Mouse (Mus musculus) E14TG2a.4 (cell line): Measurements from ENCODE around the gene Olfr727.

Source experiments
- H3K27me3 ChIP-seq: 2 replicates; pipeline ENCODE4 v1.6.1; 2014; ENCODE audit warnings: low read length, control low read depth; ENCODE audit not compliant: insufficient read depth
- H3K36me3 ChIP-seq: 2 replicates; pipeline ENCODE4 v1.6.1; 2014; ENCODE audit warnings: low read length, control low read depth; ENCODE audit not compliant: insufficient read depth
- H3K4me1 ChIP-seq: replicated peaks from 2 replicates; pipeline ENCODE4 v1.6.1; 2014; ENCODE audit warnings: low read depth, low read length, control low read depth
- H3K4me3 ChIP-seq: replicated peaks from 2 replicates; pipeline ENCODE4 v1.5.1; 2014; ENCODE audit warnings: mild to moderate bottlenecking, low read length
- H3K9me3 ChIP-seq: 2 replicates; pipeline ENCODE4 v1.6.1; 2014; ENCODE audit warnings: low read length, control low read depth
- CTCF ChIP-seq: conservative IDR thresholded peaks from 2 replicates; pipeline ENCODE4 v1.5.1; 2014; ENCODE audit warnings: low read length
- NANOG ChIP-seq: IDR thresholded peaks from 2 replicates; pipeline ENCODE4 v1.6.1; 2014; ENCODE audit warnings: borderline replicate concordance, low read length, mixed read lengths
- POU5F1 ChIP-seq: IDR thresholded peaks from 2 replicates; pipeline ENCODE4 v1.6.1; 2014; ENCODE audit warnings: low read length, borderline replicate concordance

Olfr727 gene

DNA sequence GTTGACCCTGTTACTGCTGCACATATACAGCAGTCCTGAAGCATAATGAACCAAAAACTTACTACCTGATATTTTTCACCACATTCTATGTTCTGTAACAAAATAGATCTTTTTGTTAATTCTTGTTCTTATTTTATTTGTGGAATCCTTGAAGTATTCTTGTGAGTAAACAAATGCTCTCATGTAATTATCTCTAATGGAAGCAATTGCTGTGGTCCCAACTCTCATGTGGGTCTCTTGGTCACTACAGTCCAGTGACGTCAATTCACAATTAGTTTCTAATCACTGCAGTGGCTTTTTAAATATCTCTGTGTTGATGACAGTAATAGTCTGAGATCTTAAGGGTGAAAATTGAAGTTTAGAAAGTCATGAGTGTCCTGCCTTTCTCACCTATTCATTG lies at the start of gene Olfr727:
Olfr727 (plus strand) TSS at position 301 of the 400 bp plus-strand sequence.
- Histone ChIP-seq H3K27me3 (no peaks in the 10 kb centered on the region), H3K4me3 (no peak within 1 kb of the TSS), H3K36me3 (no peaks in the 10 kb centered on the region), H3K9me3 (no peaks in the 10 kb centered on the region), H3K4me1 (no peaks in the 10 kb centered on the region)
- TF ChIP-seq CTCF, result no peak
- no peak for TF ChIP-seq NANOG
- TF ChIP-seq POU5F1, result no peak

GRCm38 (mm10) chr14:50090853-50091252 lies 32.1 kb upstream of the Olfr727 start, which contains the start of gene Olfr726:
Olfr726 (minus strand) TSS chr14:50090953.
- no peak within 1 kb of the TSS for H3K4me3 ChIP-seq
- TF ChIP-seq CTCF (no peak), POU5F1 (no peak)
- H3K4me1 ChIP-seq, result no peaks in the 10 kb centered on the region
- H3K9me3 ChIP-seq, result 0 out of 2 replicates have a peak, but pooled peaks cover 3% of the 10 kb centered on the region
- H3K27me3 ChIP-seq, result no peaks in the 10 kb centered on the region
- H3K36me3 ChIP-seq, result no peaks in the 10 kb centered on the region

DNA sequence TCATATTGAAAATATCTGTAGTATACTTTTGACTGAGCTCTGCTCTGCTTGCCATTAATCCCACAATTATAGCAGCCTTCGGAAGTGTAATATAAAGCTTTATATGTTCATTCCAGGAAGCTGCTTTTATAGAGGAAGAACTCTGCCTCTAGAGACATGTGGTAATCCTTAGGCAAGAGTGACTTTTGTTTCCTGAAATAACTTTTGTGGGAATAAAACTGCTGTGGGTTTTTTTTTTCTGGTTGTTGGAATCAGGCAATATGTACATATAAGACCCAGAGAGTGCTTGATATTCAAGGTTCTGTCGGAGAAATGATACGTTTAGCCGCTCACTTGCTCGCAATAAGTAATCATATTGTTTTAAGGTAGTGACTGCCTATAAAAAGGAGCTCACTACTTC lies 19.6 kb downstream of the Olfr727 start, which contains the start of gene Olfr728:
Olfr728 (minus strand) TSS at position 101 of the 400 bp plus-strand sequence.
- Histone ChIP-seq H3K4me1 (no peaks in the 10 kb centered on the region), H3K27me3 (no peaks in the 10 kb centered on the region), H3K9me3 (no peaks in the 10 kb centered on the region), H3K4me3 (no peak within 1 kb of the TSS), H3K36me3 (no peaks in the 10 kb centered on the region)
- TF ChIP-seq NANOG, result no peak
- TF ChIP-seq CTCF, result no peak
- TF ChIP-seq POU5F1, result no peak

DNA sequence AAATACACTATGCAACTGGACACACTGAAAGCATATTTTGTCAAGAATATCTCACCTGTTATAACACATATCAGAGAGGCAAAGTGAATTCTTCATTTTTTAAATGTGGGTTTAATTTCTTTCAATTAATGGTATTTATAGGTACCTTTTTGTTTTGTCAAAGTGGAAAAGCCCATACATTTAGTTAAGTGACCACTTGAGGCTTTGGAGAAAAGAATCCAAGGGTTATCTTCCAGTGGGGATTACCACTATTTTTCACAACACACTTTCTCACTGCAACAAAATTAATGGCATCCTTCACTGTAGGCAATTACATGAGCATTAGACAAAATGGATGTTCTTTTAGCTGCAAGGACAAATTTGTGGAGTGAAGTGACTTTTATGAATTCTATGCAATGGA lies 29.8 kb downstream of the Olfr727 start, which contains the start of gene Olfr729:
Olfr729 (minus strand) TSS at position 101 of the 400 bp plus-strand sequence.
- H3K4me1 ChIP-seq, result no peaks in the 10 kb centered on the region
- no peaks in the 10 kb centered on the region for H3K36me3 ChIP-seq
- no peak for TF ChIP-seq CTCF
- H3K9me3 ChIP-seq, result no peaks in the 10 kb centered on the region
- no peaks in the 10 kb centered on the region for H3K27me3 ChIP-seq
- H3K4me3 ChIP-seq, result no peak within 1 kb of the TSS
